Mouse (Mus musculus) limb, embryonic 12.5 days (tissue): Measurements from ENCODE around the gene Cntnap5a. TPM values are rescaled to one million over a fixed set of nuclear protein-coding genes. Genes with fewer than 3 reads are reported as not detected.

Experiments used
- ATAC-seq: fragments of 200-750 bp; cut with Nextera tagmentation; 2 replicates; pipeline ENCODE4 v1.8.0; 2017; ENCODE audit warnings: low read depth, moderate TSS enrichment; ENCODE audit not compliant: insufficient number of reproducible peaks, insufficient read depth, low FRiP score, low TSS enrichment
- H3K27ac ChIP-seq: fragments of 300-500 bp; sonication (generic); 2 replicates; pipeline ENCODE4 v1.5.1; 2016; ENCODE audit warnings: mild to moderate bottlenecking, moderate library complexity
- H3K27me3 ChIP-seq: fragments of 300-500 bp; sonication (generic); 2 replicates; pipeline ENCODE4 v1.6.1; 2016; ENCODE audit warnings: mild to moderate bottlenecking, moderate library complexity
- H3K36me3 ChIP-seq: fragments of 300-500 bp; sonication (generic); 2 replicates; pipeline ENCODE4 v1.6.1; 2016; ENCODE audit warnings: mild to moderate bottlenecking, moderate library complexity
- H3K4me1 ChIP-seq: fragments of 300-500 bp; sonication (generic); replicated peaks from 2 replicates; pipeline ENCODE4 v1.6.1; 2016
- H3K4me2 ChIP-seq: fragments of 300-500 bp; sonication (generic); 2 replicates; pipeline ENCODE4 v1.6.1; 2016; ENCODE audit warnings: mild to moderate bottlenecking, moderate library complexity
- H3K4me3 ChIP-seq: fragments of 300-500 bp; sonication (generic); replicated peaks from 2 replicates; pipeline ENCODE4 v1.5.1; 2016; ENCODE audit warnings: mild to moderate bottlenecking
- H3K9ac ChIP-seq: fragments of 300-500 bp; sonication (generic); replicated peaks from 2 replicates; pipeline ENCODE4 v1.6.1; 2016; ENCODE audit warnings: mild to moderate bottlenecking, moderate library complexity
- H3K9me3 ChIP-seq: fragments of 300-500 bp; sonication (generic); 2 replicates; pipeline ENCODE4 v1.6.1; 2016; ENCODE audit warnings: mild to moderate bottlenecking, moderate library complexity
- WGBS: fragments of 180-500 bp; shearing (Covaris S2); methylation state at CpG from one replicate; pipeline ENCODE4 v1.1.7; 2016; 5-methylcytosine and 5-hydroxymethylcytosine counted together
- polyA plus RNA-seq: library from polyadenylated mRNA; unstranded; fragments of >200 nt; fragmentation: Nextera tagmentation; extraction: Ambion mirVana; gene quantifications from 2 replicates; pipeline ENCODE4 v1.2.1, GENCODE M21; 2016

The Cntnap5a gene
- polyA plus RNA-seq, 1 experiment from 2014 or later: not detected

- H3K9me3 ChIP-seq: no peaks in the 10 kb centered on the region
- no peaks in the 10 kb centered on the region for H3K36me3 ChIP-seq
- no peak for ATAC-seq
- no peak overlapping the region for H3K9ac ChIP-seq
- WGBS: 81% methylated on average over 7 of the region's 7 CpGs
- no peak overlapping the region for H3K27ac ChIP-seq
- no peaks in the 10 kb centered on the region for H3K4me1 ChIP-seq
- no peak overlapping the region for H3K4me2 ChIP-seq
- no peaks in the 10 kb centered on the region for H3K27me3 ChIP-seq
- no peak overlapping the region for H3K4me3 ChIP-seq
Observed at GRCm38 (mm10) chr1:116367572-116367971, 683.0 kb downstream of the Cntnap5a start.

GRCm38 (mm10) chr1:116370817-116371216 lies 686.3 kb downstream of the Cntnap5a start:
- no peaks in the 10 kb centered on the region for H3K27me3 ChIP-seq
- H3K36me3 ChIP-seq: no peaks in the 10 kb centered on the region
- H3K4me1 ChIP-seq: no peaks in the 10 kb centered on the region
- no peak for ATAC-seq
- no peak overlapping the region for H3K4me2 ChIP-seq
- H3K9me3 ChIP-seq: no peaks in the 10 kb centered on the region
- H3K9ac ChIP-seq: no peak overlapping the region
- H3K27ac ChIP-seq: no peak overlapping the region
- 94% methylated on average over 4 of the region's 4 CpGs for WGBS
- no peak overlapping the region for H3K4me3 ChIP-seq

GRCm38 (mm10) chr1:116373551-116373950 lies 689.0 kb downstream of the Cntnap5a start:
- H3K9ac ChIP-seq: no peak overlapping the region
- H3K4me3 ChIP-seq: no peak overlapping the region
- no peaks in the 10 kb centered on the region for H3K9me3 ChIP-seq
- no peaks in the 10 kb centered on the region for H3K36me3 ChIP-seq
- WGBS: 69% methylated on average over 1 of the region's 1 CpGs
- no peak overlapping the region for H3K27ac ChIP-seq
- H3K27me3 ChIP-seq: no peaks in the 10 kb centered on the region
- H3K4me1 ChIP-seq: no peaks in the 10 kb centered on the region
- no peak for ATAC-seq
- H3K4me2 ChIP-seq: no peak overlapping the region

GRCm38 (mm10) chr1:116392390-116392789 lies 707.8 kb downstream of the Cntnap5a start:
- no peak for ATAC-seq
- Histone ChIP-seq H3K9me3 (no peaks in the 10 kb centered on the region), H3K4me1 (no peaks in the 10 kb centered on the region), H3K9ac (no peak overlapping the region), H3K27ac (no peak overlapping the region), H3K27me3 (no peaks in the 10 kb centered on the region), H3K4me3 (no peak overlapping the region), H3K36me3 (no peaks in the 10 kb centered on the region), H3K4me2 (no peak overlapping the region)

- no peak overlapping the region for H3K27ac ChIP-seq
- no peak for ATAC-seq
- no peak overlapping the region for H3K9ac ChIP-seq
- H3K4me2 ChIP-seq: no peak overlapping the region
- H3K4me3 ChIP-seq: no peak overlapping the region
- H3K36me3 ChIP-seq: no peaks in the 10 kb centered on the region
- H3K4me1 ChIP-seq: no peaks in the 10 kb centered on the region
- H3K27me3 ChIP-seq: no peaks in the 10 kb centered on the region
- H3K9me3 ChIP-seq: no peaks in the 10 kb centered on the region
- 72% methylated on average over 1 of the region's 1 CpGs for whole genome bisulfite sequencing
Observed at GRCm38 (mm10) chr1:116401996-116402656, 717.6 kb downstream of the Cntnap5a start.

- no peaks in the 10 kb centered on the region for H3K36me3 ChIP-seq
- H3K27me3 ChIP-seq: no peaks in the 10 kb centered on the region
- H3K9me3 ChIP-seq: no peaks in the 10 kb centered on the region
- no peaks in the 10 kb centered on the region for H3K4me1 ChIP-seq
- H3K4me3 ChIP-seq: no peak overlapping the region
- ATAC-seq: no peak
- H3K4me2 ChIP-seq: no peak overlapping the region
- H3K9ac ChIP-seq: no peak overlapping the region
- H3K27ac ChIP-seq: no peak overlapping the region
- 89% methylated on average over 1 of the region's 1 CpGs for WGBS
Observed at GRCm38 (mm10) chr1:116409836-116410235, 725.3 kb downstream of the Cntnap5a start.

- Histone ChIP-seq H3K9ac (no peak overlapping the region), H3K27me3 (no peaks in the 10 kb centered on the region), H3K36me3 (no peaks in the 10 kb centered on the region), H3K27ac (no peak overlapping the region), H3K4me1 (no peaks in the 10 kb centered on the region), H3K4me3 (no peak overlapping the region), H3K4me2 (no peak overlapping the region), H3K9me3 (no peaks in the 10 kb centered on the region)
- ATAC-seq: no peak
- WGBS: 73% methylated on average over 2 of the region's 2 CpGs
Observed at GRCm38 (mm10) chr1:116428396-116428795, 743.8 kb downstream of the Cntnap5a start.

GRCm38 (mm10) chr1:116455115-116455717 lies 770.7 kb downstream of the Cntnap5a start:
- Histone ChIP-seq H3K4me3 (no peak overlapping the region), H3K9me3 (no peaks in the 10 kb centered on the region; the same call in 1 of the 2 replicates), H3K9ac (no peak overlapping the region), H3K36me3 (no peaks in the 10 kb centered on the region), H3K27me3 (no peaks in the 10 kb centered on the region), H3K4me1 (no peaks in the 10 kb centered on the region), H3K4me2 (no peak overlapping the region), H3K27ac (no peak overlapping the region)
- ATAC-seq: no peak
- WGBS: 44% methylated on average over 4 of the region's 4 CpGs

GRCm38 (mm10) chr1:116477703-116478102 lies 793.1 kb downstream of the Cntnap5a start:
- 37% methylated on average over 2 of the region's 2 CpGs for WGBS
- Histone ChIP-seq H3K9ac (no peak overlapping the region), H3K27me3 (no peaks in the 10 kb centered on the region), H3K4me3 (no peak overlapping the region), H3K36me3 (no peaks in the 10 kb centered on the region), H3K9me3 (no peaks in the 10 kb centered on the region), H3K27ac (no peak overlapping the region), H3K4me2 (no peak overlapping the region), H3K4me1 (no peaks in the 10 kb centered on the region)
- no peak for ATAC-seq

- no peak overlapping the region for H3K4me3 ChIP-seq
- no peak overlapping the region for H3K4me2 ChIP-seq
- H3K9me3 ChIP-seq: no peaks in the 10 kb centered on the region
- 69% methylated on average over 1 of the region's 1 CpGs for WGBS
- H3K4me1 ChIP-seq: no peaks in the 10 kb centered on the region
- no peaks in the 10 kb centered on the region for H3K27me3 ChIP-seq
- no peak overlapping the region for H3K9ac ChIP-seq
- H3K36me3 ChIP-seq: no peaks in the 10 kb centered on the region
- ATAC-seq: 0 out of 2 replicates have a peak, but pooled peaks have one; percentile 71
- H3K27ac ChIP-seq: no peak overlapping the region
Observed at GRCm38 (mm10) chr1:116488780-116489569, 804.4 kb downstream of the Cntnap5a start.

GRCm38 (mm10) chr1:116577969-116578666 lies 893.6 kb downstream of the Cntnap5a start:
- H3K4me2 ChIP-seq: no peak overlapping the region
- no peaks in the 10 kb centered on the region for H3K9me3 ChIP-seq
- H3K36me3 ChIP-seq: no peaks in the 10 kb centered on the region
- H3K27ac ChIP-seq: no peak overlapping the region
- H3K4me3 ChIP-seq: no peak overlapping the region
- H3K27me3 ChIP-seq: no peaks in the 10 kb centered on the region
- H3K9ac ChIP-seq: no peak overlapping the region
- no peaks in the 10 kb centered on the region for H3K4me1 ChIP-seq
- peak; percentile 63; the same call in 1 of the 2 replicates for ATAC-seq
- WGBS: 48% methylated on average over 4 of the region's 4 CpGs
